Mouse (Mus musculus) macrophage (primary cell): Measurements from ENCODE around the gene Mapk8ip1. TPM values are rescaled to one million over a fixed set of nuclear protein-coding genes. Genes with fewer than 3 reads are reported as not detected.
"Not testable (repeated sequence)": the region's sequence is repeated elsewhere in the genome, so short reads cannot be mapped to it uniquely, and the experiment has no call there.

Source experiments
- H3K27ac ChIP-seq: fragments of 350-480 bp; formaldehyde crosslinking; 2 replicates; pipeline ENCODE4 v1.9.0; 2021
- H3K36me3 ChIP-seq: fragments of 350-480 bp; formaldehyde crosslinking; 2 replicates; pipeline ENCODE4 v1.9.0; 2021; ENCODE audit errors: inconsistent target
- H3K4me3 ChIP-seq: fragments of 350-480 bp; formaldehyde crosslinking; 2 replicates; pipeline ENCODE4 v1.9.0; 2021; ENCODE audit errors: inconsistent target
- H3K79me2 ChIP-seq: fragments of 350-480 bp; formaldehyde crosslinking; 2 replicates; pipeline ENCODE4 v1.9.0; 2021; ENCODE audit errors: inconsistent target
- WGBS: methylation state at CpG from one replicate; pipeline ENCODE4 v1.1.7; 2026; ENCODE audit warnings: inconsistent platforms; ENCODE audit not compliant: missing documents; 5-methylcytosine and 5-hydroxymethylcytosine counted together
- polyA plus RNA-seq: library from polyadenylated mRNA; stranded (reverse); fragments of 250-400 nt; gene quantifications from 3 replicates; pipeline ENCODE4 v1.2.4, GENCODE M21; 2018; ENCODE audit warnings: inconsistent platforms

Gene Mapk8ip1
- polyA plus RNA-seq, 1 experiment from 2014 or later: 0.09 TPM

DNA sequence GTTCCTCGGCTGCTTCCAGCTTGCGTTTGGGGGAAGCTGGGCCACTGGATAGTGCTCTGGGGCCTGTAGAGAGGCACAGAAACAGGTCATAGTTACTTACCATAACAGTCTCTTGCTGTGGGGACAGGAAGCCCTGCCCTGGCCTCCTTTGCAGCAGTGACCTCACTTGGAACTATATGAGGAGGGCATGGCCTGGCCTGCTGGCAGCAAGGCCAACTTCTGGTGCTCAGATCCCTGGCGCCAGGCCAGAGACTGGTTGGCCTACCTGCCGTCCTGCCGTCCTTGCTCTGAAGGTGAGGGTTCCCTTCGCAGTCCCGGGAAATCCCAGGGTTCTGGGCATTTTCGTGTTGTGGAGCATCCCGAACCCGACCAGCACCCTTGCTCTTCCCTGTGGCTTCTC is 10.6 kb upstream of the Mapk8ip1 start:
- WGBS: 95% methylated on average over 10 of the region's 10 CpGs
- H3K79me2 ChIP-seq: no peaks in the 10 kb centered on the region
- H3K36me3 ChIP-seq: peaks cover 53% of the 10 kb centered on the region

GRCm38 (mm10) chr2:92408309-92409045 is 7.4 kb upstream of the Mapk8ip1 start:
- no peak overlapping the region for H3K27ac ChIP-seq
- no peak overlapping the region for H3K4me3 ChIP-seq
- peaks cover 39% of the 10 kb centered on the region for H3K36me3 ChIP-seq
- 94% methylated on average over 14 of the region's 18 CpGs for WGBS
- H3K79me2 ChIP-seq: no peaks in the 10 kb centered on the region

More for the DNA sequence above, 10.6 kb upstream of the Mapk8ip1 start:
- Histone ChIP-seq H3K27ac (no peak overlapping the region), H3K4me3 (no peak overlapping the region)

DNA sequence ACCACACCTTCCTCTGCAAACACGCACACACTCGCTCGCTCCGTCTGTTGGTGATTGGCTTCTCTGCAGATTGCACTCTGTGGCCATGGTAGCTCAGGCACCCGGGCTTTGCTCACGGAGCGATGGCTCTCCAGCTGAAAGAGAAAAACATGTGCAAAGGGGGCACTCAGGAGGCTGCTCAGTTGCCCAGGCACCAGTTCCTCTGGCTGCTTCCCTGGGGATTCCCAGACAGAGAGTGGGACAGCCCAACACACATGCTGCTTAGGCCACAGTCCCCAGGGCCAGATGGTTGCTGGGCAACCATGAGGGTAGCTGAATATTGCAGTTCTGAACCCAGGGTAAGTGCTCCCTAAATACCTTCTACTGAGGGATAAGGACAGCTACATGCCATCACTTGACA is 4.6 kb upstream of the Mapk8ip1 start:
- Histone ChIP-seq H3K4me3 (no peak overlapping the region), H3K36me3 (peaks cover 19% of the 10 kb centered on the region; the same call in 1 of the 2 replicates), H3K27ac (no peak overlapping the region), H3K79me2 (no peaks in the 10 kb centered on the region)
- 90% methylated on average over 7 of the region's 7 CpGs for WGBS

GRCm38 (mm10) chr2:92404737-92405136 is 3.7 kb upstream of the Mapk8ip1 start:
- 94% methylated on average over 6 of the region's 6 CpGs for WGBS
- peaks cover 14% of the 10 kb centered on the region; the same call in 1 of the 2 replicates for H3K36me3 ChIP-seq
- no peaks in the 10 kb centered on the region for H3K79me2 ChIP-seq
- H3K4me3 ChIP-seq: no peak overlapping the region
- no peak overlapping the region for H3K27ac ChIP-seq

- no peak overlapping the region for H3K4me3 ChIP-seq
- no peak overlapping the region for H3K27ac ChIP-seq
- no peaks in the 10 kb centered on the region for H3K79me2 ChIP-seq
- WGBS: 96% methylated on average over 5 of the region's 5 CpGs
- H3K36me3 ChIP-seq: peaks cover 6% of the 10 kb centered on the region; the same call in 1 of the 2 replicates
Observed at GRCm38 (mm10) chr2:92403776-92404319, 2.8 kb upstream of the Mapk8ip1 start.

GRCm38 (mm10) chr2:92402591-92403326 is 1.7 kb upstream of the Mapk8ip1 start:
- 90% methylated on average over 4 of the region's 4 CpGs for WGBS
- no peak overlapping the region for H3K27ac ChIP-seq
- no peaks in the 10 kb centered on the region for H3K79me2 ChIP-seq
- H3K36me3 ChIP-seq: no peaks in the 10 kb centered on the region
- H3K4me3 ChIP-seq: no peak overlapping the region

- 22% methylated on average over 22 of the region's 22 CpGs for WGBS
Observed at GRCm38 (mm10) chr2:92400682-92401081, 381 bp downstream of the Mapk8ip1 start.

DNA sequence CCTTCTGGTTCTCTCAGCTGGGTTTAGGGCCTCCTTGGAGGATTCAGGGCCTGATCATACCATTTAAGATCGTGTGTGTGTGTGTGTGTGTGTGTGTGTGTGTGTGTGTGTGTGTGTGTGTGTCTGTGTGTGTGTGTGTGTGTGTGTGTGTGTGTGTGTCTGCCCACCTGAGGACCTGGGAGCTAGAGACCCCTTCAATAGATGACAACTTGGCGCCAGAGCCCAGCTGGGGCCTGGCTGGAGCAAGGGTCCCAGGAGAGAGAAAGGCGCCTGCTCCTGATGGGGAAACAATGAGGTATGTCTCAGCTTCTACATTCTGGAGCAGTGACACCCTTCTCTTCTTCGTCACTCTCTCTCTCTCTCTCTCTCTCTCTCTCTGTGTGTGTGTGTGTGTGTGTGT is 1.2 kb downstream of the Mapk8ip1 start:
- H3K4me3 ChIP-seq, H3K79me2 ChIP-seq, H3K27ac ChIP-seq, H3K36me3 ChIP-seq: not testable (repeated sequence)
- 90% methylated on average over 4 of the region's 4 CpGs for WGBS

More at GRCm38 (mm10) chr2:92400682-92401081, 381 bp downstream of the Mapk8ip1 start:
- H3K27ac ChIP-seq: no peak overlapping the region
- H3K36me3 ChIP-seq: no peaks in the 10 kb centered on the region
- no peak overlapping the region for H3K4me3 ChIP-seq
- H3K79me2 ChIP-seq: no peaks in the 10 kb centered on the region

DNA sequence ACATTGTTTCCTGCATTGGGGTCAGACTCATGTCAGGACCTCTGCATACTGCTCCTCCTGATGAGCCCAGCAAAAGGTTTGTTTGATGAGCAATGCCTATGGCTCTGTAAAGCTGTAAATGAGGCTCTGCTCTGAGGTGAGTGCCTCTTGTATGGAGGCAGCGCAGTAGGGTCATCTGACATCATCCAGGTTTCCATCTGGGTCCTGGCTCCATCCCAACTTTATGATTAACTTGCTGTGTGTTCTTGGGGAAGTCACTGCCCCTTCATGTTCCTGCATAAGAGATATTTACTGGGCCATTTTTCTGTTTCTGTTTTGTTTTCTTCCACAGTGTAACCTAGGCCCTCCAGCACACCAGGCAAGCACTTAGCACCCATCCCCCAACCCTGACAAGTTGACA is 3.6 kb downstream of the Mapk8ip1 start:
- no peaks in the 10 kb centered on the region for H3K79me2 ChIP-seq
- no peak overlapping the region for H3K4me3 ChIP-seq
- WGBS: 77% methylated on average over 1 of the region's 1 CpGs
- no peak overlapping the region for H3K27ac ChIP-seq
- no peaks in the 10 kb centered on the region for H3K36me3 ChIP-seq

GRCm38 (mm10) chr2:92395535-92395934 is 5.5 kb downstream of the Mapk8ip1 start:
- no peaks in the 10 kb centered on the region for H3K36me3 ChIP-seq
- WGBS: 89% methylated on average over 3 of the region's 3 CpGs
- no peak overlapping the region for H3K27ac ChIP-seq
- H3K4me3 ChIP-seq: no peak overlapping the region
- H3K79me2 ChIP-seq: no peaks in the 10 kb centered on the region

GRCm38 (mm10) chr2:92392318-92393264 is 8.5 kb downstream of the Mapk8ip1 start:
- no peaks in the 10 kb centered on the region for H3K36me3 ChIP-seq
- 12% methylated on average over 26 of the region's 26 CpGs for WGBS
- H3K4me3 ChIP-seq: no peak overlapping the region
- no peaks in the 10 kb centered on the region for H3K79me2 ChIP-seq
- H3K27ac ChIP-seq: no peak overlapping the region

DNA sequence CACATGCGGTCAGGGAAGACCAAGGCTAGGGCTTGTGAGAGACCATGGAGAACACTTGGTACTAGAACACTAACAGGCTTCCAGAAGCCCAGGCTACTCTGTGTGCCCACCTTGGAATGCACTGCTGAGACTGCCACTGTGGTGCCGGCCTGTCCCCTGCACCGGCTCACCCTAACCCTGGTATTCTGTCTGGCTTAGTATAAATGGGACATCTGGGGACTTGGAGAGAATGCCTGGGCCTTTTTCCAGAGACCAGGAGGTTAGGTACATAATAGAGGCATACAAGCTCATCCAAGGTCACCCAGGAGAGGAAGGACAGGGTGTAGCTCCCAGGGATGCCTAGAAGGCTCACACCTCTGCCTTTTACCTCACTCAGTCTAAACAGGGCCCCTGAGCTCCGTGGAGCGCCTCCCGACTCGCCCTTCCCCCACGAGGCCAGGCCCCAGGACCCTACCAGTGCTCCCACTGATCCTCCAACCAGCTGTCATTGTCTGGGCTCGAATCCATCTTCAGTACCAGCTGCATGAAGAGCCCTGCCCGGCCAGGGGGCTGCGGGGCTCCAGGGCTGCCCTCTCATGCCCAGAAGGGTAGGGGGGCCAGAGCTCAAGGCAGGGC is 9.3 kb downstream of the Mapk8ip1 start:
- H3K27ac ChIP-seq: no peak overlapping the region
- no peaks in the 10 kb centered on the region for H3K79me2 ChIP-seq
- no peak overlapping the region for H3K4me3 ChIP-seq
- WGBS: 59% methylated on average over 11 of the region's 11 CpGs
- H3K36me3 ChIP-seq: no peaks in the 10 kb centered on the region

- H3K36me3 ChIP-seq: no peaks in the 10 kb centered on the region
- no peak overlapping the region for H3K4me3 ChIP-seq
- H3K27ac ChIP-seq: no peak overlapping the region
- WGBS: 94% methylated on average over 8 of the region's 8 CpGs
- H3K79me2 ChIP-seq: no peaks in the 10 kb centered on the region
Observed at GRCm38 (mm10) chr2:92391116-92391515, 9.9 kb downstream of the Mapk8ip1 start.
